Mouse (Mus musculus) heart, adult 2 months (tissue): Measurements from ENCODE around the gene Gpc5. TPM values are rescaled to one million over a fixed set of nuclear protein-coding genes. Genes with fewer than 3 reads are reported as not detected.

Experiments
- DNase-seq, 2 experiments: peaks; one replicate each; pipeline ENCODE4 v3.0.0; 2021
- H3K27ac ChIP-seq: fragments of 200-600 bp; 2 replicates; pipeline ENCODE4 v1.8.1; 2022
- H3K27me3 ChIP-seq: fragments of 200-500 bp; 2 replicates; pipeline ENCODE4 v1.6.1; 2012; ENCODE audit warnings: mild to moderate bottlenecking, low read length, inconsistent platforms, mixed read lengths; ENCODE audit not compliant: control insufficient read depth, insufficient read depth
- H3K36me3 ChIP-seq: fragments of 200-500 bp; 2 replicates; pipeline ENCODE4 v1.6.1; 2012; ENCODE audit warnings: low read length, inconsistent platforms; ENCODE audit not compliant: control insufficient read depth, insufficient read depth
- H3K4me1 ChIP-seq: fragments of 200-500 bp; 2 replicates; pipeline ENCODE4 v1.6.1; 2011; ENCODE audit warnings: low read length; ENCODE audit not compliant: control insufficient read depth, insufficient read depth
- H3K4me3 ChIP-seq: fragments of 200-600 bp; 2 replicates; pipeline ENCODE4 v1.8.1; 2022
- H3K79me2 ChIP-seq: fragments of 200-500 bp; replicated peaks from 2 replicates; pipeline ENCODE4 v1.6.1; 2012; ENCODE audit warnings: mild to moderate bottlenecking, inconsistent platforms, low read length, moderate library complexity, mixed read lengths; ENCODE audit not compliant: control insufficient read depth, insufficient read depth
- H3K9ac ChIP-seq: fragments of 200-500 bp; 2 replicates; pipeline ENCODE4 v1.6.1; 2012; ENCODE audit warnings: low read depth, mild to moderate bottlenecking, control low read depth, inconsistent platforms, low read length, mixed read lengths
- CTCF ChIP-seq: fragments of 200-600 bp; IDR thresholded peaks from 2 replicates; pipeline ENCODE4 v1.8.1; 2022; ENCODE audit warnings: antibody characterized with exemption, mild to moderate bottlenecking, moderate library complexity
- EP300 ChIP-seq: fragments of 200-500 bp; IDR thresholded peaks from 2 replicates; pipeline ENCODE4 v1.6.1; 2011; ENCODE audit warnings: low read depth, low read length, control low read depth; ENCODE audit not compliant: insufficient read depth
- POLR2A ChIP-seq: fragments of 200-500 bp; IDR thresholded peaks from 2 replicates; pipeline ENCODE4 v1.6.1; 2011; ENCODE audit warnings: mild to moderate bottlenecking, low read depth, low read length, control low read depth; ENCODE audit not compliant: insufficient read depth
- WGBS: fragments of 180-500 bp; shearing (Covaris S2); methylation state at CpG from one replicate; pipeline ENCODE4 v1.1.7; 2018; 5-methylcytosine and 5-hydroxymethylcytosine counted together
- intact Hi-C: fragments of 180-260 bp; cut with DNase I; formaldehyde crosslinking; loops from one replicate; pipeline ENCODE4 v1.15.1; 2025
- polyA plus RNA-seq: library from polyadenylated mRNA; depleted of rRNA; stranded (reverse); fragments of >200 nt; gene quantifications from 2 replicates; pipeline ENCODE4 v1.2.3, GENCODE M21; 2012
- total RNA-seq, 2 experiments: library from RNA; stranded (reverse); gene quantifications; 2 replicates each; pipeline ENCODE4 v1.2.3; 2021

Gpc5 gene
- total and polyA plus RNA-seq, 3 experiments = not detected

DNA sequence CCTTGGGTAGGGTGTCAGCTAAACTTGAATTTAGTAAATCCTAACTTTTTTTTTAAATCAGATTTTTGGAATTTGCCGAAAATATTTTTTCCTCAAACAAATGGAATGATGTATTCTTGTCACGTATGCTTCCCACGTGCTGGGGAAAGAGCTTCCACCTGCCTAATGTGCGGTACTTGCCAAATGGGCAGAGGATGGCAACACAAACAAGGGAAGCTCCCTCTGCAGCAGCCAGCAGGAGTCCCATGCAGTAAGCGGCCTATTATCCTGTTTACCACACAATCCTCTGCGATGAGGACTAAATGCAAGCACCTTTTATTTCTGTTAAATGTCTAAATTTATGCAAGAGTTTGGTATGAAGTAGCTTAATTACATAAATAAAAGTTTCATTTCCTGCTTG is 178.4 kb downstream of the Gpc5 start:
- Histone ChIP-seq H3K27ac (no peak overlapping the region), H3K79me2 (no peaks in the 10 kb centered on the region), H3K4me3 (no peak overlapping the region), H3K4me1 (no peaks in the 10 kb centered on the region), H3K27me3 (no peaks in the 10 kb centered on the region), H3K36me3 (no peaks in the 10 kb centered on the region), H3K9ac (no peak overlapping the region)
- WGBS = 75% methylated on average over 6 of the region's 6 CpGs
- DNase-seq = no peak
- TF ChIP-seq POLR2A (no peak), EP300 (no peak), CTCF (no peak)
- intact Hi-C loops = no loop called here

- Histone ChIP-seq H3K36me3 (no peaks in the 10 kb centered on the region), H3K4me1 (no peaks in the 10 kb centered on the region), H3K79me2 (no peaks in the 10 kb centered on the region), H3K4me3 (no peak overlapping the region), H3K9ac (no peak overlapping the region), H3K27ac (no peak overlapping the region), H3K27me3 (no peaks in the 10 kb centered on the region)
- intact Hi-C loops = no loop called here
- no peak for TF ChIP-seq EP300
- no peak for TF ChIP-seq CTCF
- no peak for TF ChIP-seq POLR2A
- no peak for DNase-seq
Measured at GRCm38 (mm10) chr14:115282782-115283181, 190.8 kb downstream of the Gpc5 start.

DNA sequence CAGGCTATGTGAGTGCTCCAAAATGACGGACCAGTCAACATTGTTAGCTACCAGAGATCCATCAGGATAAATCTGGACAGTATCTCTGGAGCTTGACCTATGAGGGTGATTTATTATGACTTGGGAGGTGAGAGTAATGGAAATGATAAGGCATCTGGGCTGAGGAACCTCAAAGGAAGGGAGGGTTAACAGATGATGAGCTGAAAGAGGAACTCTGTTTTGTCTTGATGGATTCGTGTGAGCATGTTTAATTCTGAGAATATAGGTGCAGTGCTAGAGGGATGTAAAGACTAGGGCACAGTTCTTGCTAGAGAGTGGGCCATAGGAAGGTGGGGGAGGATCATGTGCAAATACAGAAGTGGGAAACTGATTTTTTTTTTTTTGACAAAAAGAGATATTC is 232.2 kb downstream of the Gpc5 start:
- no peak overlapping the region for H3K27ac ChIP-seq

GRCm38 (mm10) chr14:115326426-115326825 is 234.4 kb downstream of the Gpc5 start:
- H3K27me3 ChIP-seq = no peaks in the 10 kb centered on the region
- no peak overlapping the region for H3K9ac ChIP-seq
- H3K4me1 ChIP-seq = no peaks in the 10 kb centered on the region
- H3K79me2 ChIP-seq = no peaks in the 10 kb centered on the region
- intact Hi-C loops = no loop called here
- DNase-seq = no peak
- no peak overlapping the region for H3K27ac ChIP-seq
- H3K36me3 ChIP-seq = no peaks in the 10 kb centered on the region
- 63% methylated on average over 5 of the region's 5 CpGs for WGBS
- H3K4me3 ChIP-seq = no peak overlapping the region
- no peak for TF ChIP-seq POLR2A
- no peak for TF ChIP-seq EP300
- TF ChIP-seq CTCF = no peak

More for the DNA sequence above, 232.2 kb downstream of the Gpc5 start:
- Histone ChIP-seq H3K4me1 (no peaks in the 10 kb centered on the region), H3K4me3 (no peak overlapping the region), H3K79me2 (no peaks in the 10 kb centered on the region), H3K27me3 (no peaks in the 10 kb centered on the region), H3K36me3 (no peaks in the 10 kb centered on the region), H3K9ac (no peak overlapping the region)
- TF ChIP-seq CTCF (no peak), EP300 (no peak), POLR2A (no peak)
- intact Hi-C loops = no loop called here
- WGBS = 65% methylated on average over 2 of the region's 2 CpGs
- no peak for DNase-seq

DNA sequence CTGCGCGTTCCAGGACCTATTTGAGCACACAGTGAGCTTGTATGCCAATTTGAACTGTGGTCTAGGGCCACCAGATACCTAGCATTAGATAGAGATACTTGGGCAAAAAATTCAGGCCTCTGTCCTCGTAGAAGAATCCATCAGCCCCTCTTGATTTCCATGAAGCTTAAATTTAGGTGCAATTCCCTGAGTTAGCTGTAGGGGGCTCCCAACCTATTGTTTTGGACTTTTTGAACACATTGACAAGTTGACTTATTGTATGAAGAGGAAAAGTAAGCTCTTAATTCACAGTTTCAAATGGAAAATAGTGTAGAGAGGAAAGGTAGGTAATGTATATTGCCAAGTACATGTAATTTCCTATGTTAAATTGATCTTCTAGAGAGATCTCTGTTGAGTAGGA is 247.1 kb downstream of the Gpc5 start:
- 75% methylated on average over 3 of the region's 3 CpGs for WGBS
- Histone ChIP-seq H3K36me3 (no peaks in the 10 kb centered on the region), H3K27ac (no peak overlapping the region), H3K4me1 (no peaks in the 10 kb centered on the region), H3K79me2 (no peaks in the 10 kb centered on the region), H3K4me3 (no peak overlapping the region), H3K9ac (no peak overlapping the region), H3K27me3 (no peaks in the 10 kb centered on the region)
- TF ChIP-seq EP300 = no peak
- no peak for TF ChIP-seq POLR2A
- no peak for TF ChIP-seq CTCF
- no peak for DNase-seq
- intact Hi-C loops = no loop called here

DNA sequence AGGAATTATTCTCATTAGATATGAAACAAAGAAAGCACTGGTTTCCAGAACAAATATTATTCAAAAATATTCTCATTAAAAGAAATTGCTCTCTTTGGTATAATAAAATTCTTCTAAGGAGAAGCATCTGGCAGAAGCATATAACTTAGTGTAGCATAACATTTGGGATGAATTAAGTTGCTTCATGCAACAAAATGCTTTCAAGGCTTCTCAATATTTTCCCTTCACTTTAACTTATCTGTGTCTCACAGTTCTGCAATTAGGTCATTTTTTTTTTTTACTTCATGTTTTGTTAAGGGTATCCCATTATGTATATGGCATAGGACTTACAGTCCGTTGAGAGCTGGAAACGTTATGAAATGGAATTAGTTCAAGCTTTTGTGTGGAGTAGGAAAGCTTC is 250.6 kb downstream of the Gpc5 start:
- Histone ChIP-seq H3K79me2 (no peaks in the 10 kb centered on the region), H3K27me3 (no peaks in the 10 kb centered on the region), H3K27ac (no peak overlapping the region), H3K9ac (no peak overlapping the region), H3K36me3 (no peaks in the 10 kb centered on the region), H3K4me1 (no peaks in the 10 kb centered on the region), H3K4me3 (no peak overlapping the region)
- intact Hi-C loops = no loop called here
- no peak for TF ChIP-seq EP300
- TF ChIP-seq POLR2A = no peak
- no peak for TF ChIP-seq CTCF
- 68% methylated on average over 2 of the region's 2 CpGs for WGBS
- no peak for DNase-seq

DNA sequence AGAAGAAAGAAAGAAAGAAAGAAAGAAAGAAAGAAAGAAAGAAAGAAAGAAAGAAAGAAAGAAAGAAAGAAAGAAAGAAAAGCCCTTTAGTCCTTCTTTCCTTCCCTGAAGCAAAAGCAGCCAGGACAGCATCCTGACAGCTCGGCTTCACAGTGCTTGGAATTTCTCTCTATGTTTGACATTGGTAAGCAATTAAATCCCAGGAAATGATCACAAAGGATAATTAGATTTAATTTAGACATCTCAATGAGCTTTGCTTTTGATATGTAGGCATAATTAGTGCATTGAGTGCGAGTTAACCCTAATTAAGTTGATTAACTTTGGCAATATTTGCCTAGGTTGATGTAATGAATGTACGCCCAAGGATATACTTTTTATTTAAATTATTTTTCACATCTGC is 257.4 kb downstream of the Gpc5 start:
- Histone ChIP-seq H3K36me3 (no peaks in the 10 kb centered on the region), H3K4me1 (no peaks in the 10 kb centered on the region), H3K9ac (no peak overlapping the region), H3K27me3 (no peaks in the 10 kb centered on the region), H3K27ac (no peak overlapping the region), H3K4me3 (no peak overlapping the region), H3K79me2 (no peaks in the 10 kb centered on the region)
- TF ChIP-seq POLR2A (no peak), CTCF (no peak), EP300 (no peak)
- no peak for DNase-seq
- intact Hi-C loops = no loop called here
- 72% methylated on average over 3 of the region's 3 CpGs for WGBS
